Mouse (Mus musculus) hindlimb bud, embryonic 11.5 days (tissue): ENCODE data around the gene Selenoo.

Experiments
- DNase-seq: peaks from one replicate; pipeline ENCODE4 v3.0.0-alpha.2; 2012; ENCODE audit warnings: low read depth, low spot score; ENCODE audit errors: extremely low spot score

The Selenoo gene

GRCm38 (mm10) chr15:89125351-89125750, 36.5 kb downstream of the Selenoo start:
- DNase-seq = no peak

GRCm38 (mm10) chr15:89126622-89127021, 37.7 kb downstream of the Selenoo start:
- no peak for DNase-seq

DNA sequence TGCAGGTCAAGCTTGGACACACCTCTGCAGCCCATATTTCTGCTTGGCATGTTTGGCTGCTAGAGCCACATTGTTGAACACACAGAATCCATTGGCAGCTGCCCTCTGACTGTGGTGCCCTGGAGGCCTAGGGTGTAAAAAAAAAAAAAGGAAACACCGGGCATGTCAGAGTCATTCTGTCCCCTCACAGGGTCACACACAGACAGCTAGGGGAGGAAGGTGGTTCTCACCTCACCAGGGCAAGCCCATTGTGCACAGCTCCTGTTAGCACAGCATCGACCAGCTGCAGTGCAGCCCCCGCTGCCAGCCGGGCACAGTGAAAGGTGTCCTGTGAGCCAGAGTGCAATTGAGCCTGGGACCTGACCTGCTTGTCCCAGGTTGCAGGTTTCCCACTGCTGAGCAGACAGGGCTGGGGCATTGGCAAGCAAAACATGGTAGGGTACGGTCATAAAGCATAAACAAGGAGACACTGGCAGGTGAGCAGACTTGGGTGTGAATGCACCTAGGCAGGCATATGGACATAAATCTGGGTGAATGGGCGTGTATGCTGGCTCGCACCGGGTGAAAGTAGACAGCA, 38.6 kb downstream of the Selenoo start:
- no peak for DNase-seq

DNA sequence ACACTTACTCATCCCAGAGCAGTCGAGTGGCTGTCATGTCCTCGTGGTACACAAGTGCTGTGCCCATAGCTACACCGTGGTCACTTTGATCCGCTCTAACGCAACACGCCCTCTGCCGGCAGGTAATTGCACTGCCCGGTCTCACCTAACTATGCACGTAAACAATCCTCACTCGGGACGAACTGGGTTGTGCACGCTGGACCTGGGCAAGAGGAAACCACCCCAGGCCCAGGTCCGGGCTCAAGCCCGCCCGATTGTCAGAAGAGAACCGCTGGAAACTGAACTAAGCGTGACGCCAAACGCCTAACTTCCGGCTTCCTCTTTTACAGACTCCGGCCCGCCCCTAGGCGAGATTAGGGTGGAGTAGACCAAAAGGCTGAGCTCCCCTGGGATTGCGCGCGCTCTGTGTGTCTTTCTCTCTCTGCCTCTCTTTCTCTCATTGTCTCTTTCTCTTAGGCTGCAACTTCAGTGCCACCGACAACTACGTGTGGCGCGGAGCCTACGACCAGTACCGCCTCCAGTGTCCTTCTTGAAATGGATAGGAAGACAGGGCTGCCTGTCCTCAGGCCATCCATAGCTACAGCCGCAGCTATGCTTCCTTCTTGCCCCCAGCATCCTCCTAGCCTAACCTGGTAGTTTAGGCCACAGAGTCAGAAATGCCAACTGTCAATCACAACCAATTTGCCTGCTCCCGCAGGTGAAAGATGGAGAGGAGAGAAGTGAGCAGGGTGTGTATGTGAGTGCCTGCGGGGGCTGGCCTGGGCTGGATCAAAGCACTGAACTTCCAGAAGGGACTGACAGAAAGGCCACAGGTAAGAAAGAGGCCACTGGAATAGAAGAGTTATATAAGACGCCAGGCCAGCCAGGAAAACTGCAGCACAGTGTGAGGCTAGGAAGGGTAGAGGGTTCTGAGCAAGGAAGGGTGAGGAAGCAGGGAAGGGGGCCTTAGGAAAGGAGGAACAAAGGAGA, 39.8 kb downstream of the Selenoo start, which contains the start of gene Hdac10:
Hdac10 (minus strand) TSS at position 319 of the 969 bp plus-strand sequence.
- DNase-seq = no peak

DNA sequence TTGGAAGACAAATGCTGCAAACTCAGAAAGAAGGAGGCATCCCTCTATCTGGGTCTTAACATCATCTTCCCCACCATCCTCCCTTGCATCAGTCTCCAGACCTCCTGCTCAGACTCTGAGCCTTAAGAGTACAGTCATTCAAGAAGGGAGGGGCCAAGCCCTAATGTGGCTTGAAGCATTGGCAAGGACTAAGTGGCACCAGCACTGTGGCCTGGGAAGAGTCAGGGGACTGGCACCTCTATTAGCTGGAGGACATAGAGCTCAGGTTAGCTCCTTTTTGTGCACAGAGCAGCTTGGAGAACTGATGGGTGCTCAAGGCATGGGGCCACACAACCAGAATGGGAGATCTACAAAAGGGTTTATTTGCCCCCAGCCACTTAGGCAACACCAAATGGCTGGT, 41.4 kb downstream of the Selenoo start:
- DNase-seq = no peak

DNA sequence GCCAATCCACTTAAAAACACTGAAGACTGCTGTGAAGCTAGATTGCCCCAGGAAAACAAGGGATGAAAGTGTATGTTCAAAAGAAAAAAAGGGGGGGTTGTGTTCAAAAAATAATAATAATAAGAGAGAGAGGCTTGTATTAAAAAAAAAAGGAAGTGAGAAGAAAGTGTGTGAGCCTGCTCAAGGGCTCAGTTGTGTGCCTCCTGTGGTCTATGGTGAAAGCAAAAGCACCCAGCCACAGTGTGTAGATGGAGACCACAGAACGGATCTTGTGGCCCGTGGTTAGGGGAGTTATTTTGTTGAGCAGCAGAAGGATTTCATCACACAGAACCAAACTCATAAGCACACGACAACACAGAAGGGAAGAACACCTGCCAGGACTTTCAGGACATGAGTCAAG, 42.4 kb downstream of the Selenoo start:
- DNase-seq = no peak

DNA sequence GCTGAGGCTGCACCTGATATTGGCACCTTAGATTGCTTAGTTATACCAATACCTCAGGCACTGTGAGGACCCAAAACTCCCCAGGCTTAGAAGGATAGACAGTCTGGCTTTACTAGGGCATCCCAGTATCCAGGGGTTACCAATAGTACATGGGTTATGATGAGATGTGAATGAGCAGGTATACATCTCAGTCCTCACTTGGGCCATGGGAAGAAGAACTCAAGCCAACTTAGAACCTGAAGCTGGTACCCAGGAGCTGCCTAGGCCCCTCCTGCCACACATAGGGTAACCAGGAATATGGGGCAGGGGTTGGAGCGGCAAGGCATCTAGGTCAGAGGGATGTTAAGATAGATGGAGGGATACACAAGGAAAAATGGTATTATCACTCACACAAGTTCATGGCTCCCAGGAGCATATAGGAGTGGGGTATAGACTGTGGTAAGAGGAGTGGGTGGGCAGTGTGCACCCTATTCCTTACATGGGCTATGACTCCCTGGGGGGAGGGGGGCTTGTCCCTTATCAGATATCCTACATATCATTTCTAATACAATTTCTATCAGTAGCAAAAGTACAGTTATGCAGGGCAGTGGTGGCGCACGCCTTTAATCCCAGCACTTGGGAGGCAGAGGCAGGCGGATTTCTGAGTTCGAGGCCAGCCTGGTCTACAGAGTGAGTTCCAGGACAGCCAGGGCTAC, 47.7 kb downstream of the Selenoo start:
- DNase-seq = no peak

GRCm38 (mm10) chr15:89137378-89138045, 48.6 kb downstream of the Selenoo start:
- no peak for DNase-seq

DNA sequence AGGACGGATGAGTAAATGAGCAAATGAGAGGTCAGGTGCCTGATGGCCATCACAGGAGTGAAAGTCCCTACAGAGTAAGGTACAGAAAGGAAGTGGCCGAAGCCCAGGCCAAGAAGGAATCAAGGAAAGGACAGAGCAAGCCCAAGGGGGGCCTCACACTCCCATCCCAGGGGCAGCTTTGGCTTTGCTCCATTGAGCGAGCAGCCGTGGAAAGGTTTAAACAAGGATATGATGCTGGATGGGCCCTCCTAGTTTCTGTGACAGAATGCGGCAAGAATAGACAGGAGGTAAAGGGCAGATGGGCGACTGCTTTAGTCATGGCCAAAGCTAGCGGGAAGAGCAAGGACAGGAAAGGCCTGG, 49.1 kb downstream of the Selenoo start:
- DNase-seq = no peak

GRCm38 (mm10) chr15:89138531-89138930, 49.6 kb downstream of the Selenoo start:
- no peak for DNase-seq

DNA sequence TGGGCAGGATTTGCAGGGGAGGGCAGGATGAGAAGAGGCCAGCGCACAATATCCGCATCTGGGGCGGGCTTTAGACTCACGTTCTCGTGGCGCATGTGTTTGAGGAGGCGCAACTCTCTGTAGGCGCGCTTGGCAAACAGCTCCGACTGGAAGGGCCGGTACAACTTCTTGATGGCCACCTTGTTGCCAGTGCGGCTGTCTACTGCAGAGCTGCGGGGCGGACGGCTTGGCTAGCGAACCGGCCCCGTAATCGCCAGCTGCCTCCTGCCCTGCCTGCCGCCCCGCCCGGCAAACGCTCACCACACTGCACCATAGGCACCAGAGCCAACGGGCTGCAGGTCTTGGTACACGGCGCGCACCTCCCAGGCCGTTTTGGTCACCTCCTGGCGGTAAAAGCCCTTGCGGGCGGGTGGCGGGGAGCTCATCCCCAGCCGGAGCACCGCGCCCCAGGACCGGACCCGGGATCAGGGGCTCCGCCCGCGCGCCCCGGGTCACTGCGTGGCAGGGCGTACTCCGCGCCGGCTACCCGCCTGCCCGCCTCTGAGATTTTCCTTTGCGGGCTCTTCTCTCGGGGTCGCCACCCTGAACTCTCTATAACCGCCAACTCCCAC, 51.3 kb downstream of the Selenoo start:
- DNase-seq = no peak

GRCm38 (mm10) chr15:89140659-89141252, 51.9 kb downstream of the Selenoo start, which contains the start of gene Mapk12:
Gene Mapk12 (minus strand): TSS chr15:89140703.
- no peak for DNase-seq

GRCm38 (mm10) chr15:89141443-89141842, 52.6 kb downstream of the Selenoo start:
- no peak for DNase-seq

- DNase-seq = no peak
Observed at GRCm38 (mm10) chr15:89141905-89142304, 53.0 kb downstream of the Selenoo start.

DNA sequence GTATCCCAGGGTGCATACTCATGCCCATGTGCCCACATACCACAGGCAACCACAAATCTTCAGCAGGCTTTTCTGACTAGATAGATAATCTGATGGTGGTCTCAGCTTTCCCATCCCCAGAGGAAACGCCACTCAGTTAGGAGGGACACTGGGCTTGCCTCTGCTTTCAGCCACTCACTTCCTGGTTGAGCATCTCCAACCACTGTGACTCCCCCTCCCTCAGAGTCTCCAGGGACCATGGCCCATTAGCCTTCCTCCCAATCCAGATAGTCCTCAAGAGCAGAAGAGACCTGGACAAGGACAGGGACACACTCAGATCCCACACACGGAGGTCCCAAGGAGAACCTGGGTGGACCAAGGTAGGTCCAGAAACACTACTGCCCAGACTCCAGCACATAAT, 54.2 kb downstream of the Selenoo start:
- DNase-seq = no peak

GRCm38 (mm10) chr15:89144965-89145364, 56.1 kb downstream of the Selenoo start:
- no peak for DNase-seq

- DNase-seq = no peak
Observed at GRCm38 (mm10) chr15:89145813-89146350, 57.0 kb downstream of the Selenoo start.

- no peak for DNase-seq
Observed at GRCm38 (mm10) chr15:89146537-89146936, 57.7 kb downstream of the Selenoo start.

- DNase-seq = no peak
Observed at GRCm38 (mm10) chr15:89147024-89147423, 58.1 kb downstream of the Selenoo start.

GRCm38 (mm10) chr15:89147456-89147855, 58.6 kb downstream of the Selenoo start:
- no peak for DNase-seq
